In genomic region chr5:120503144-120503795, GRCm38 (mm10) we compare ENCODE assay signal across 8 mouse cellular contexts. TPM values are rescaled to one million over a fixed set of nuclear protein-coding genes. Genes with fewer than 3 reads are reported as not detected.
A peak's percentile ranks its signal among the peaks of the same experiment; 100 is the strongest.
DNase-seq lines count a peak whose midpoint lies in the region; ATAC-seq and TF ChIP-seq lines count a peak whose summit lies in the region.

TSS of gene Plbd2 (minus strand) at chr5:120503625.

- WGBS in forebrain, postnatal 0 days = under 1% methylated on average over 43 of the region's 55 CpGs
- WGBS in lung, postnatal 0 days = under 1% methylated on average over 31 of the region's 55 CpGs

- ATAC-seq in forebrain, postnatal 0 days = peak; percentile 90
- peak; percentile 60 to 79; a peak in 3 of 4 replicates for ATAC-seq in hematopoietic stem cell, adult 5-6 weeks (replicated peaks in 1 of 2; ENCODE audit: insufficient read depth in 1 of 2, low FRiP score in 2 of 2, low TSS enrichment in 1 of 2, low read depth in 1 of 2, poor library complexity in 2 of 2, severe bottlenecking in 2 of 2)
- ATAC-seq in lung, postnatal 0 days = peak; percentile 87

- H3K27ac ChIP-seq in forebrain, postnatal 0 days (ENCODE audit: low read depth, low read length) = 0 out of 2 replicates have a peak within 1 kb of the TSS, but pooled peaks have one; percentile 15
- H3K27ac ChIP-seq in lung, postnatal 0 days (ENCODE audit: low read length) = 0 out of 2 replicates have a peak within 1 kb of the TSS, but pooled peaks have one; percentile 15

- no peak for TF ChIP-seq CTCF in forebrain, postnatal 0 days (IDR thresholded peaks at IDR 0.05; ENCODE audit: low read depth)
- TF ChIP-seq CTCF in lung, postnatal 0 days (IDR thresholded peaks at IDR 0.05) = no peak

- peaks cover 7% of the 10 kb centered on the region; the same call in 1 of the 2 replicates for H3K36me3 ChIP-seq in forebrain, postnatal 0 days (ENCODE audit: insufficient read depth)
- no peaks in the 10 kb centered on the region for H3K36me3 ChIP-seq in lung, postnatal 0 days (ENCODE audit: insufficient read depth, low read length)

- H3K9ac ChIP-seq in forebrain, postnatal 0 days = peak within 1 kb of the TSS; percentile 88
- H3K9ac ChIP-seq in lung, postnatal 0 days (replicated peaks; ENCODE audit: low read depth) = peak within 1 kb of the TSS; percentile 84

- no peaks in the 10 kb centered on the region for H3K9me3 ChIP-seq in forebrain, postnatal 0 days (ENCODE audit: low read length)
- no peaks in the 10 kb centered on the region for H3K9me3 ChIP-seq in lung, postnatal 0 days (ENCODE audit: low read length)

- H3K4me3 ChIP-seq in forebrain, postnatal 0 days (ENCODE audit: low read depth, low read length) = peak within 1 kb of the TSS; percentile 94
- H3K4me3 ChIP-seq in lung, postnatal 0 days (ENCODE audit: low read depth, low read length) = peak within 1 kb of the TSS; percentile 68

- peak within 1 kb of the TSS; percentile 86 for H3K4me2 ChIP-seq in forebrain, postnatal 0 days (ENCODE audit: low read depth)
- peak within 1 kb of the TSS; percentile 98 for H3K4me2 ChIP-seq in lung, postnatal 0 days (replicated peaks; ENCODE audit: low read depth, low read length)

- peak; percentile 94 for DNase-seq in MN1 (ENCODE audit: low spot score)
- DNase-seq in cerebellum, adult 18-20 months = peak; percentile 86 to 88
- DNase-seq in forebrain, postnatal 0 days = peak; percentile 96
- peak; percentile 77 for DNase-seq in layer of hippocampus, adult 9-11 months
- DNase-seq in lung, postnatal 0 days (ENCODE audit: low spot score) = peak; percentile 93
- peak; percentile 61 for DNase-seq in ovary, postnatal 10 days (ENCODE audit: low spot score)
- peak; percentile 86 for DNase-seq in thymus, postnatal 0 days (ENCODE audit: low spot score)

- H3K4me1 ChIP-seq in forebrain, postnatal 0 days (ENCODE audit: insufficient read depth) = 0 out of 2 replicates have a peak, but pooled peaks cover 12% of the 10 kb centered on the region
- peaks cover 6% of the 10 kb centered on the region; the same call in 1 of the 2 replicates for H3K4me1 ChIP-seq in lung, postnatal 0 days (ENCODE audit: insufficient read depth, low read depth, low read length)

- no peak for TF ChIP-seq EP300 in lung, postnatal 0 days (IDR thresholded peaks at IDR 0.05)

- H3K27me3 ChIP-seq in forebrain, postnatal 0 days (ENCODE audit: insufficient read depth, low read length) = no peaks in the 10 kb centered on the region
- H3K27me3 ChIP-seq in lung, postnatal 0 days (replicated peaks; ENCODE audit: insufficient read depth, low read length) = no peaks in the 10 kb centered on the region

RNA-seq across cellular contexts. Expression of gene Plbd2, which starts in this region (rescaled TPM):
- total RNA-seq in forebrain, postnatal 0 days (2014; rRNA removed) = 19.5 and 23.7 TPM in 2 replicates
- 33.5 and 39.4 TPM in 2 replicates for polyA plus RNA-seq in forebrain, postnatal 0 days (2015; fragmentation: Nextera tagmentation; extraction: Ambion mirVana)
- total RNA-seq in hematopoietic stem cell, adult 5-6 weeks (2017) = 7.4 and 7.9 TPM in 2 replicates
- 63.1 and 69.2 TPM in 2 replicates for polyA plus RNA-seq in lung, postnatal 0 days (2015; fragmentation: Nextera tagmentation; extraction: Ambion mirVana)
- 31.0 and 33.9 TPM in 2 replicates for polyA plus RNA-seq in thymus, postnatal 0 days (2015; fragmentation: Nextera tagmentation; extraction: Ambion mirVana)

Comparison
In these comparisons a context has a peak if more than half of its experiments do, and no peak if none do; other contexts are left out.
1. Peak in every context shown above with its lines: DNase-seq, ATAC-seq, H3K4me3 ChIP-seq and H3K27ac ChIP-seq.